Mouse (Mus musculus): ENCODE measurements around the gene Gm5788.
"Not testable (repeated sequence)": the region's sequence is repeated elsewhere in the genome, so short reads cannot be mapped to it uniquely, and the experiment has no call there.

- TF ChIP-seq GATA1, TAL1 (IDR thresholded peaks at IDR 0.05; ENCODE audit: low read length): not testable (repeated sequence)
Observed at GRCm38 (mm10) chr12:87519616-87520015, 25.1 kb downstream of the Gm5788 start.

Data from erythroblast, embryonic 14.5 days (primary cell).